29 mouse cellular contexts compared by ENCODE assay signal in the genomic region with DNA sequence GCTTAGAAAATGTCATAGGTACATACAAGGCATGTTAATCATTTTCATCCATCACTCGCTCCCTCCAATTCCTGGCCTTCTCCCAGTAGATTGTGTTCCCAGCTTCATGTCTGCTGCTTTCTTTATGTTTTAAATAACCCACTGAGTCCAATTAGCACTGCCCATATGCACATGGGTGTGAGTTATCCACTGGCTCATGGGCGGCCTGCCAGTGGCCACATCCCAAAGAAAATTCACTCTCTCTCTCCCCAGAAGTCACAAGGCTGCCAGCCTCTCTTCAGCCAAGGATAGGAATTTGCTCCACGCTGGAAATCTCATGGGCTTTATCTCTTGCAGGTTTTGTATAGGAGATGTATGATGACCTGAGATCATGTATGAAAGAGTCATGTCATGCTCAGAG.
DNase-seq lines count a peak whose midpoint lies in the region; ATAC-seq lines count a peak whose summit lies in the region.
"Had no signal": no experiment of that assay in that cellular context is flagged by ENCODE, and none has a peak within 500 bp of the region (broad histone marks: within the 10 kb centered on the region; RNA-seq: fewer than 3 reads in every experiment).

No protein-coding gene starts in this region.

- H3K36me3 ChIP-seq in forebrain, embryonic 14.5 days (ENCODE audit: control insufficient read depth, insufficient read depth, low read length) = no peaks in the 10 kb centered on the region
- H3K36me3 ChIP-seq in forebrain, embryonic 15.5 days = no peaks in the 10 kb centered on the region
- H3K36me3 ChIP-seq: embryonic facial prominence, embryonic 13.5 days; forebrain, embryonic 10.5 days; G1E; limb, embryonic 13.5 days; lung, embryonic 15.5 days had no signal

- H3K4me2 ChIP-seq in forebrain, embryonic 14.5 days (ENCODE audit: low read length) = no peak overlapping the region
- no peak overlapping the region for H3K4me2 ChIP-seq in forebrain, embryonic 15.5 days (replicated peaks)
- H3K4me2 ChIP-seq: embryonic facial prominence, embryonic 13.5 days; heart, embryonic 11.5 days; hindbrain, embryonic 14.5 days; limb, embryonic 13.5 days; liver, embryonic 11.5 days; lung, embryonic 15.5 days; midbrain, embryonic 11.5 days had no signal

- H3K4me1 ChIP-seq in forebrain, embryonic 14.5 days (ENCODE audit: control insufficient read depth, insufficient read depth, low read length) = no peaks in the 10 kb centered on the region
- no peaks in the 10 kb centered on the region for H3K4me1 ChIP-seq in forebrain, embryonic 15.5 days
- H3K4me1 ChIP-seq: embryonic facial prominence, embryonic 13.5 days; limb, embryonic 13.5 days; lung, embryonic 15.5 days had no signal

- H3K9me3 ChIP-seq in forebrain, embryonic 14.5 days (replicated peaks; ENCODE audit: control insufficient read depth, low read length) = no peaks in the 10 kb centered on the region
- no peaks in the 10 kb centered on the region for H3K9me3 ChIP-seq in forebrain, embryonic 15.5 days
- H3K9me3 ChIP-seq: embryonic facial prominence, embryonic 13.5 days; forebrain, embryonic 10.5 days; limb, embryonic 13.5 days; lung, embryonic 15.5 days had no signal

- DNase-seq in forebrain, embryonic 14.5 days (ENCODE audit: low spot score) = peak; percentile 1
- peak; percentile 5 for DNase-seq in right cerebral cortex, postnatal 4 days
- DNase-seq in right cerebral cortex, adult 2 months (ENCODE audit: low spot score in 2 of 2) = no peak
- peak; percentile 21 for DNase-seq in cerebellum, adult 9-11 months
- DNase-seq in lung, postnatal 36 days = no peak
- DNase-seq in kidney, postnatal 14 days = no peak
- DNase-seq in adrenal gland, postnatal 4 days (ENCODE audit: low spot score in 2 of 2) = no peak
- DNase-seq: adrenal gland, postnatal 10 days; embryo, embryonic 11 days; forebrain, postnatal 0 days; gastrocnemius, postnatal 25 days; heart, adult 18-20 months; heart, postnatal 4 days; kidney, adult 11 months; kidney, postnatal 25 days; right cerebral cortex, postnatal 25 days; spleen, adult 18-20 months; thymus, postnatal 14 days had no signal

- no peaks in the 10 kb centered on the region for H3K27me3 ChIP-seq in forebrain, embryonic 14.5 days (replicated peaks; ENCODE audit: control insufficient read depth, insufficient read depth, low read length)
- H3K27me3 ChIP-seq in forebrain, embryonic 15.5 days = no peaks in the 10 kb centered on the region
- H3K27me3 ChIP-seq: embryonic facial prominence, embryonic 13.5 days; limb, embryonic 13.5 days; lung, embryonic 15.5 days had no signal

- no peak overlapping the region for H3K27ac ChIP-seq in forebrain, embryonic 14.5 days (ENCODE audit: low read depth, low read length)
- no peak overlapping the region for H3K27ac ChIP-seq in forebrain, embryonic 15.5 days (replicated peaks)
- H3K27ac ChIP-seq: embryonic facial prominence, embryonic 13.5 days; forebrain, embryonic 10.5 days; hindbrain, embryonic 14.5 days; limb, embryonic 13.5 days; lung, embryonic 15.5 days had no signal

- no peak for ATAC-seq in forebrain, embryonic 14.5 days
- ATAC-seq in forebrain, embryonic 15.5 days (replicated peaks) = no peak
- ATAC-seq: forebrain, postnatal 0 days; inflammation-experienced regulatory T-cells, adult 6 months had no signal

- WGBS in forebrain, embryonic 14.5 days = 73% methylated on average over 3 of the region's 3 CpGs
- WGBS in forebrain, embryonic 15.5 days = 69% methylated on average over 3 of the region's 3 CpGs

- no peak overlapping the region for H3K4me3 ChIP-seq in forebrain, embryonic 14.5 days (ENCODE audit: low read depth, low read length)
- H3K4me3 ChIP-seq in forebrain, embryonic 15.5 days = no peak overlapping the region
- H3K4me3 ChIP-seq: embryonic facial prominence, embryonic 13.5 days; forebrain, embryonic 10.5 days; limb, embryonic 13.5 days; lung, embryonic 15.5 days had no signal

- H3K9ac ChIP-seq in forebrain, embryonic 14.5 days (ENCODE audit: low read length) = no peak overlapping the region
- no peak overlapping the region for H3K9ac ChIP-seq in forebrain, embryonic 15.5 days (replicated peaks)
- H3K9ac ChIP-seq: embryonic facial prominence, embryonic 13.5 days; forebrain, postnatal 0 days; hindbrain, embryonic 14.5 days; limb, embryonic 13.5 days; lung, embryonic 15.5 days had no signal

Comparison
In these comparisons a context has a peak if more than half of its experiments do, and no peak if none do; other contexts are left out.
1. DNase-seq: peak in forebrain, embryonic 14.5 days (single experiment), right cerebral cortex, postnatal 4 days (single experiment) and cerebellum, adult 9-11 months (single experiment); none in right cerebral cortex, adult 2 months (0 of 2), lung, postnatal 36 days (single experiment), kidney, postnatal 14 days (single experiment) and adrenal gland, postnatal 4 days (0 of 2).